Mouse (Mus musculus): ENCODE results near the gene 5830473C10Rik. TPM values are rescaled to one million over a fixed set of nuclear protein-coding genes. Genes with fewer than 3 reads are reported as not detected.

The 5830473C10Rik gene
- total RNA-seq, 1 experiment from 2014 or later: not detected

GRCm38 (mm10) chr5:90634885-90635284, 74.0 kb downstream of the 5830473C10Rik start:
- ATAC-seq (ENCODE audit: extremely low read depth, insufficient number of reproducible peaks, low FRiP score, poor library complexity, severe bottlenecking): no peak

GRCm38 (mm10) chr5:90640286-90641217, 79.6 kb downstream of the 5830473C10Rik start, which contains the start of gene Rassf6:
TSS of gene Rassf6 (minus strand) at chr5:90640657.
- ATAC-seq (ENCODE audit: extremely low read depth, insufficient number of reproducible peaks, low FRiP score, poor library complexity, severe bottlenecking): peak; percentile 67

DNA sequence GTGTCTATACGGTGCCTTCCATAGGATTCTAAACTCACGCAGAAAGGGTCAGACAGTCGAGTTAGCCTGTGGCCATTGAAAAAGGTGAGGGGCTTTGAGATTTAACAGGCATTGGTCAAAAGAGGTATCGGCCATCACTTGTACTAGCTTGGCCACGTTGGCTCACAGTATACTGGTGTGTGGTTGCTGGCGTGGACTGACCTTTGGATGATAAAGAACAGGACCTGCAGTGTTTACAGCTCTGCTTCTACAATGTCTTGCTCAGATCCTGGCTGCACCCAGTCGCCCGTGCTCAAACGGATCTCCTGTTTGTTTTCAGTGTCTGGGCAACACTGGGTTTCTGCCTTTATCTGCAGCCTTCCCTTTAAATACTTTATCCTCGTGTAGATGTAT, 80.3 kb downstream of the 5830473C10Rik start:
- ATAC-seq (ENCODE audit: extremely low read depth, insufficient number of reproducible peaks, low FRiP score, poor library complexity, severe bottlenecking): no peak

DNA sequence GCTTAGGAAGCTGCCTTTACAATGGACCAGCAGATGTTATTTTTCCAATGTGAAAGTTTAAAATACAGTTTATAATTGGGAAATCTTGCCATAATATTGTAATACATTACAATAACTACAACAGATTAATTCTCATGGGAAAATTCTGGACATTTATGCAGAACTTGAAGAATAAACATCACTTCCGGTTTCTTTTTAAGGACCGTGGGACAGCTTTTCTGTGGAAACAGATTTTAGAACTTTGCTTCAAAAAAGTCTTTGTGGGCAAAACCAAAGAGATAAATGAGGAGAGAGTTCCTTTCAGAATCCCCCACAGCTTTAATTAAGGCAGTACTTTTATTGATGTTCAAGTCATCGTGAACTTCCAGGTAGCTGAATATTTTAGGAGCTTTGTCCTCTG, 84.7 kb downstream of the 5830473C10Rik start:
- ATAC-seq (ENCODE audit: extremely low read depth, insufficient number of reproducible peaks, low FRiP score, poor library complexity, severe bottlenecking): no peak

- ATAC-seq (ENCODE audit: extremely low read depth, insufficient number of reproducible peaks, low FRiP score, poor library complexity, severe bottlenecking): no peak
Observed at GRCm38 (mm10) chr5:90646398-90646797, 85.5 kb downstream of the 5830473C10Rik start.

Other genes with a start within 250 kb of the 5830473C10Rik start
- gene Ankrd17, start 194.5 kb upstream of the 5830473C10Rik start, total RNA-seq (2017): 135 and 138 TPM in 2 replicates
- 3.5 and 4.4 TPM in 2 replicates for gene Gm9958, start 193.9 kb upstream of the 5830473C10Rik start, total RNA-seq (2017)
- gene Alb, start 100.2 kb upstream of the 5830473C10Rik start, total RNA-seq (2017): not detected in 2 replicates
- 2.2 and 3.3 TPM in 2 replicates for gene Afp, start 70.4 kb upstream of the 5830473C10Rik start, total RNA-seq (2017)
- gene Afm, start 42.2 kb upstream of the 5830473C10Rik start, total RNA-seq (2017): not detected in 2 replicates
- gene Rassf6, start 79.5 kb downstream of the 5830473C10Rik start, total RNA-seq (2017): 4.8 and 5.5 TPM in 2 replicates
- gene Cxcl5, start 198.3 kb downstream of the 5830473C10Rik start, total RNA-seq (2017): 0.25 and 0.81 TPM in 2 replicates
- gene Ppbp, start 207.4 kb downstream of the 5830473C10Rik start, total RNA-seq (2017): 101 and 108 TPM in 2 replicates
- 61.6 and 63.0 TPM in 2 replicates for gene Pf4, start 211.3 kb downstream of the 5830473C10Rik start, total RNA-seq (2017)
- 0.35 TPM in 1 of 2 replicates, not detected in the other for gene Cxcl3, start 225.0 kb downstream of the 5830473C10Rik start, total RNA-seq (2017)
- not detected in 2 replicates for gene Cxcl15, start 233.4 kb downstream of the 5830473C10Rik start, total RNA-seq (2017)